Mouse (Mus musculus) induced T-regulatory cell, adult 2 months (primary cell): ENCODE measurements at regions not wholly inside any gene's neighbourhood (a gene's known extent, or its start where the extent isn't known, plus 50 kb on each side); places are given as distances from the start of the nearest gene placed in this dataset.

Experiments used
- DNase-seq: peaks from one replicate; pipeline ENCODE4 v3.0.0-alpha.2; 2012; ENCODE audit warnings: low read depth

GRCm38 (mm10) chr15:11774717-11775116 is 132.4 kb downstream of the Npr3 start:
- DNase-seq: no peak

GRCm38 (mm10) chr15:11770596-11770995 is 136.5 kb downstream of the Npr3 start:
- DNase-seq: no peak

- no peak for DNase-seq
These were observed 149.1 kb downstream of the Npr3 start for GRCm38 (mm10) chr15:11757963-11758362.

GRCm38 (mm10) chr15:11756786-11757185 is 150.3 kb downstream of the Npr3 start:
- DNase-seq: no peak

GRCm38 (mm10) chr15:11753216-11753615 is 153.9 kb downstream of the Npr3 start:
- DNase-seq: no peak

- no peak for DNase-seq
These were observed 156.2 kb downstream of the Npr3 start for GRCm38 (mm10) chr15:11750893-11751292.

- no peak for DNase-seq
These were observed 157.6 kb downstream of the Npr3 start for GRCm38 (mm10) chr15:11749509-11749908.

- DNase-seq: no peak
These were observed 158.8 kb downstream of the Npr3 start for GRCm38 (mm10) chr15:11748306-11748705.

GRCm38 (mm10) chr15:11746754-11747153 is 160.3 kb downstream of the Npr3 start:
- no peak for DNase-seq

GRCm38 (mm10) chr15:11745629-11746372 is 161.3 kb downstream of the Npr3 start:
- DNase-seq: no peak

- DNase-seq: no peak
These were observed 162.2 kb downstream of the Npr3 start for GRCm38 (mm10) chr15:11744903-11745302.

- no peak for DNase-seq
These were observed 162.8 kb downstream of the Npr3 start for GRCm38 (mm10) chr15:11744296-11744695.

GRCm38 (mm10) chr15:11742820-11743219 is 164.3 kb downstream of the Npr3 start:
- DNase-seq: no peak

GRCm38 (mm10) chr15:11742346-11742729 is 164.7 kb downstream of the Npr3 start:
- DNase-seq: no peak

GRCm38 (mm10) chr15:11741598-11742345 is 165.3 kb downstream of the Npr3 start:
- DNase-seq: no peak

- no peak for DNase-seq
These were observed 169.6 kb downstream of the Npr3 start for GRCm38 (mm10) chr15:11737436-11738000.

- DNase-seq: no peak
These were observed 172.3 kb downstream of the Npr3 start for GRCm38 (mm10) chr15:11734639-11735265.

- no peak for DNase-seq
These were observed 177.7 kb downstream of the Npr3 start for GRCm38 (mm10) chr15:11729381-11729780.

GRCm38 (mm10) chr15:11725620-11726530 is 181.2 kb downstream of the Npr3 start:
- DNase-seq: no peak

GRCm38 (mm10) chr15:11720645-11721044 is 186.4 kb downstream of the Npr3 start:
- DNase-seq: no peak

- peak; percentile 5 for DNase-seq
These were observed 190.8 kb downstream of the Npr3 start for GRCm38 (mm10) chr15:11716168-11716842.
